Mouse (Mus musculus): ENCODE data around the gene Gm7929. TPM values are rescaled to one million over a fixed set of nuclear protein-coding genes. Genes with fewer than 3 reads are reported as not detected.
"Not testable (repeated sequence)": the region's sequence is repeated elsewhere in the genome, so short reads cannot be mapped to it uniquely, and the experiment has no call there.

Gm7929 gene
- not detected in 2 replicates for polyA plus RNA-seq (2016; fragmentation: Nextera tagmentation; extraction: Ambion mirVana)

GRCm38 (mm10) chr14:41750514-41750913, at the start of gene Gm7929:
Gene Gm7929, minus strand, starts transcription at chr14:41750614.
- H3K9me3 ChIP-seq; H3K36me3 ChIP-seq; H3K27me3 ChIP-seq (ENCODE audit: insufficient read depth, poor library complexity, severe bottlenecking); DNase-seq (ENCODE audit: low spot score); H3K4me1 ChIP-seq (replicated peaks); H3K4me3 ChIP-seq; H3K27ac ChIP-seq: not testable (repeated sequence)
- 90% methylated on average over 1 of the region's 1 CpGs for WGBS

- not testable (repeated sequence) for H3K4me1 ChIP-seq (replicated peaks); H3K27me3 ChIP-seq (ENCODE audit: insufficient read depth, poor library complexity, severe bottlenecking); H3K36me3 ChIP-seq; H3K27ac ChIP-seq; DNase-seq (ENCODE audit: low spot score); H3K4me3 ChIP-seq; H3K9me3 ChIP-seq
Observed at GRCm38 (mm10) chr14:41772341-41772740, 21.9 kb upstream of the Gm7929 start, which contains the start of gene Gm47189. Gene Gm47189, minus strand, starts transcription at chr14:41772441.

- not testable (repeated sequence) for H3K4me1 ChIP-seq (replicated peaks)
- 81% methylated on average over 3 of the region's 3 CpGs for whole genome bisulfite sequencing
Observed at GRCm38 (mm10) chr14:41755931-41756330, 5.5 kb upstream of the Gm7929 start.

GRCm38 (mm10) chr14:41723437-41723836, 27.0 kb downstream of the Gm7929 start:
- not testable (repeated sequence) for DNase-seq (ENCODE audit: low spot score)

More at GRCm38 (mm10) chr14:41755931-41756330, 5.5 kb upstream of the Gm7929 start:
- not testable (repeated sequence) for H3K27ac ChIP-seq; H3K9me3 ChIP-seq; H3K4me3 ChIP-seq; H3K27me3 ChIP-seq (ENCODE audit: insufficient read depth, poor library complexity, severe bottlenecking); DNase-seq (ENCODE audit: low spot score); H3K36me3 ChIP-seq

GRCm38 (mm10) chr14:41717180-41717579, 33.2 kb downstream of the Gm7929 start:
- not testable (repeated sequence) for H3K27ac ChIP-seq; H3K4me1 ChIP-seq (replicated peaks); H3K4me3 ChIP-seq; H3K36me3 ChIP-seq; H3K27me3 ChIP-seq (ENCODE audit: insufficient read depth, poor library complexity, severe bottlenecking)
- 83% methylated on average over 1 of the region's 1 CpGs for WGBS
- H3K9me3 ChIP-seq, result peaks cover 15% of the 10 kb centered on the region
- peak; percentile 1 for DNase-seq (ENCODE audit: low spot score)

More at GRCm38 (mm10) chr14:41723437-41723836, 27.0 kb downstream of the Gm7929 start:
- H3K4me3 ChIP-seq; H3K27ac ChIP-seq; H3K4me1 ChIP-seq (replicated peaks); H3K9me3 ChIP-seq; H3K36me3 ChIP-seq; H3K27me3 ChIP-seq (ENCODE audit: insufficient read depth, poor library complexity, severe bottlenecking): not testable (repeated sequence)
- WGBS, result 75% methylated on average over 17 of the region's 17 CpGs

GRCm38 (mm10) chr14:41701785-41702184, 48.6 kb downstream of the Gm7929 start, which contains the start of gene Gm8068:
Gene Gm8068, minus strand, starts transcription at chr14:41701885.
- not testable (repeated sequence) for H3K4me1 ChIP-seq (replicated peaks); H3K4me3 ChIP-seq
- no CpG with 5 or more reads among the region's 3 CpGs for WGBS

More at GRCm38 (mm10) chr14:41701785-41702184, 48.6 kb downstream of the Gm7929 start, which contains the start of gene Gm8068:
- H3K9me3 ChIP-seq; DNase-seq (ENCODE audit: low spot score); H3K36me3 ChIP-seq; H3K27me3 ChIP-seq (ENCODE audit: insufficient read depth, poor library complexity, severe bottlenecking); H3K27ac ChIP-seq: not testable (repeated sequence)

Other genes with a start within 250 kb of the Gm7929 start
- not detected in 2 replicates for gene Gm7970, start 195.0 kb downstream of the Gm7929 start, polyA plus RNA-seq (2016; fragmentation: Nextera tagmentation; extraction: Ambion mirVana)
- not detected in 2 replicates for gene 1700049E17Rik2, start 177.4 kb downstream of the Gm7929 start, polyA plus RNA-seq (2016; fragmentation: Nextera tagmentation; extraction: Ambion mirVana)
- not detected in 2 replicates for gene Gm3072, start 126.0 kb downstream of the Gm7929 start, polyA plus RNA-seq (2016; fragmentation: Nextera tagmentation; extraction: Ambion mirVana)
- not detected in 2 replicates for gene Gm3676, start 104.1 kb downstream of the Gm7929 start, polyA plus RNA-seq (2016; fragmentation: Nextera tagmentation; extraction: Ambion mirVana)
- gene Gm8068, start 48.7 kb downstream of the Gm7929 start, polyA plus RNA-seq (2016; fragmentation: Nextera tagmentation; extraction: Ambion mirVana), result not detected in 2 replicates
- gene Gm47189, start 21.8 kb upstream of the Gm7929 start, polyA plus RNA-seq (2016; fragmentation: Nextera tagmentation; extraction: Ambion mirVana), result not detected in 2 replicates
- not detected in 2 replicates for gene Gm7980, start 156.7 kb upstream of the Gm7929 start, polyA plus RNA-seq (2016; fragmentation: Nextera tagmentation; extraction: Ambion mirVana)
- gene 1700049E17Rik1, start 174.3 kb upstream of the Gm7929 start, polyA plus RNA-seq (2016; fragmentation: Nextera tagmentation; extraction: Ambion mirVana), result not detected in 2 replicates
- gene 1700024B05Rik, start 193.4 kb upstream of the Gm7929 start, polyA plus RNA-seq (2016; fragmentation: Nextera tagmentation; extraction: Ambion mirVana), result not detected in 2 replicates
- not detected in 2 replicates for gene Gm6401, start 217.3 kb upstream of the Gm7929 start, polyA plus RNA-seq (2016; fragmentation: Nextera tagmentation; extraction: Ambion mirVana)
- gene Gm3543, start 232.7 kb upstream of the Gm7929 start, polyA plus RNA-seq (2016; fragmentation: Nextera tagmentation; extraction: Ambion mirVana), result not detected in 2 replicates

All from hindbrain, embryonic 10.5 days (tissue).